Mouse (Mus musculus) cerebellum, adult (tissue): ENCODE measurements at regions not wholly inside any gene's neighbourhood (a gene's known extent, or its start where the extent isn't known, plus 50 kb on each side); places are given as distances from the start of the nearest gene placed in this dataset.
"Not testable (repeated sequence)": the region's sequence is repeated elsewhere in the genome, so short reads cannot be mapped to it uniquely, and the experiment has no call there.

ENCODE experiments used
- ATAC-seq: cut with Nextera tagmentation; 2 replicates; pipeline ENCODE4 v1.9.2; 2017; ENCODE audit warnings: mild to moderate bottlenecking, moderate library complexity, mixed read lengths; ENCODE audit not compliant: insufficient number of reproducible peaks, low FRiP score, low TSS enrichment

DNA sequence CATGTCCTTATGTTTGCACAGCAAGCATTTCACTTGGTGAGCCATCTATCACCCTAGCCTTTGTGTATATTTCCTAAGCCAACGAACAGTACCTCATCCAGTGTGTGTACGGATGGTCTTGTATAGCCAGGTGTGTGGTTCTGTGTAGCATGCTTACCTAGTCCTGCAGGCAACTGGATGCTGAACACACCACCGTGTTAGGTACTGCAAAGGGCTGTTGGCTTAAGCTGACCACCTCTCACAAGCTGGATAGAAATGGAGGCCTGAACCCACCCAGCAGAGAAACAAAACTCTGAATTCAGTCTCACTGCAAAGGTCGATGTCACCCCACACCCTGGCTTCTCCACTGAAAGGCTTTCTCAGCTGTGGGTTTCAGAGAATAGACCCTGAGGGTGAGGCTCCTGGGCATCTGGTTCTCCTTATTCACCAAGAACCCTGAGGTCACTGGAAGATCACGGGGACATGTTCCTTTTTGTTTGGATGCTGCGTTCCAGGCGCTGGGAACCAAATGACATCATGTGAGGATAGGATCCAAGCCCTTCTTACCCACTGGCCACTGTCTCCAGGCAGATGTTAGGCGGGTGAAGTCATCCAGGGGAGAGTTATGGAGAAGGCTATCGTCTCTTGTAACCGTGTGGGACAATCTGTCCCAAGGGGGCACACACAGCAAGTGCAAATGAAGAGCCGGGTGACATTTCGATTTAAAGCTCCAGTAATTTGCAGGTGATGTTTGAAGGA lies 161.8 kb downstream of the Tomm20 start:
- no peak for ATAC-seq

DNA sequence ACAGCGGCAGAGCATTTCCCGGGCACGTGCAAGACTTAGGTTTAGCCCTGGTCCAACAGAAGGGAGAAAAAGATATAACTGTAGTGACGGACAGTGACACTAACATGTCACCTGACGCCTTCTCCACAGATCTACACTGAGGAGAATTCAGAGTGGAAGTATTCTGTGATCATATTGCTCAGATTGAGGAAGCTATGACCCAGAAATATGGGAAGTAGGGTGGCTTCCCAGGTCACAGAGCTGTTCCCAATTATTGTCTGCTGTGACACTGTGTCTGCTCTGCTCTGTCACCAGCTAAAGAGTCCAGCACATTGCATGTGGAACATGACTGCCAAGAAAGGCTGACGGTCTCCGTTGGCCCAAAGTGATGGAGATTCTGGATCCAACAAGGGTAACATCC lies 167.0 kb downstream of the Tomm20 start:
- no peak for ATAC-seq

DNA sequence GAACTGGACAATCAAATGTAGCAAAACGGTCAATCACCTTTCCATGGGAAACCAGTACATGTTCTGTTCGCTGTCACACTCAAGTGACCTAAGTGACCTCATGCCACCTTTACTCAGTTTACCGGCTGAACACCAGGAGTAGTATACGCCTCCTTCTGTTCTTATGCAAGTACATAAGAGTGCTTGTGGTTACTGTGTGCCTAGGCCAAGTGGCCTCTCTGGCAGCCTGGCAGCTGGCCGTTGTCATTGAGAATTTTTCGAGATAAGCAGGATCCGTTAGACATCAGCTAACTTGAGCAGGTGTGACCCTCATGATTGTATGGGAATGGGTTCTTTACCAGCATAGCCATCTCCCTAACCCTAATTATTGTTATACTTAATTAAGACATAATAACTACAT lies 167.5 kb downstream of the Tomm20 start:
- ATAC-seq, result no peak

DNA sequence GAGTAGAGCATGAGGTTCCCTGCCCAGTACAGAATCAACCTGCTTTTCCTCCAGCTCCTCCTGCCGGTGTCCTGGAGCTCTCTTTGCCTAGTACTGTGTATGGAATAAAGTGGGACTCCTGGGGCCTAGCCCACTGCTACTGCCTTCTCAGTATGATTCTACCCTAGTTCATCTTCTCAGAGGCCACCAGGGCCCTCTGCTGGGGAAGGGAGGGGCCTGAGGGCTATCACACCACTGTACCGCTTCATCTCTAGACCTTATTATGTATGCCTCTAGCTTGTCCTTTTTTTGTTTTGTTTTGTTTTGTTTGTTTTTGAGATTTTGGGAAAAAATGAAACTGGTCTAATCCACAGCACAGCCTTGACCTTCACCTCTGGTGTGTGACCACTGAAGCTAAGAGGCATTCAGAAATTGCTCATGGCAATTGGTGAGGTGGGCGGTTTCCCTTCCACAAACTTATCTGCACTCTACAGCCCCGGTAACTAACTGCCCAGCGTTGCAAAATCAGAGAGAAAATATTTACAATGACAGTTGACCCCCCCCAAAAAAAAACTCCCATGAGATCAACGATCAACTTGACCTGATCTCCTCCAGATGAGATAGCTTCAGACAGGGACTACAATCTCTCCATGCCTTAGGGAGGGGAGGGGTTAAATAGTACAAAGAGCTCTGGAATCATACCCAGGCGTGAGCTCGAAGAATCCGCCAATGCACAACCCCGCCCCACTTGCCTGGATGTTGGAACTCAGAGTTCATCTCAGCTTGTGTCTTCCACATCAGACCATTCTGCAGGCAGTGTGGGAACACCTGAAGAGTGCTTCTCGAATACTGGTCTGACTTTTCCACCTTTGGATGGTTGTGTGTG lies 168.8 kb downstream of the Tomm20 start:
- ATAC-seq, result no peak

DNA sequence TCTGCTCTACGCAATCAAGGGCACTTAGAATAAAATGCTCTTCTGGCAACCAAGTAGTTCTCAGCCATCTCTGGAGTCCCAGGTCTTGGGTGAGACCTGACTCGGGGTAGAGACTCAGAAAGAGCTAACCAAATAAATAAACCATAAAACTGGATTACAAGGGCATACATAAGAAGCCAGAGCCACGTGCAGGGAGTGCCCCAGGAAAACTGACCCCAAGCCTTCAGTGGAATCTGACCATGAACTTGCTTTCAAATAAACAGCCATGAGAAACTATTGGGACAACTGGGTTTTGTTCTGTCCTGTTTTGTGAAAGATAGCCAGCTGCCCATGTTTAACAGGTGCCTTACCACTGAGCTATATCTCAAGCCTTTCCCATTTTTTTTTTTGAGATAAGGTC lies 170.3 kb downstream of the Tomm20 start:
- ATAC-seq, result no peak

DNA sequence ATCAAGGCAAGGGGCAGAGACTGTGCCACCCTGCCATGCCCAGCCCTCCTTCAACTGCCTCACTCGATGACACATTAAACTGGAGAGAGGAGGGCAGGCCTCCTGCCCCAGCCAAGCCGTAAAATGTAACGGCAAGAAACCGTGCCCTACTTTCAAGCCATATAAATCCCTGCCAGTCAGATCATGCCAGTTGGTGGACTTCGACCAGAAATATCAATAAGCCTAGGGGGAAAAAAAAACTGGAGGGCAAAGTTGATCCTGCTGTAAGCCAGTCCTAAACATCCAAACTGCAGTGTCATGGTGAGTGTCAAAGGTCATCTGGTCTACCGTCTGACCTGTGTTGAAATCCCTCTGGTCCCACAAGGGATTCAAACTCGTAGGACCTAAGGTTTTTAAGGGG lies 170.8 kb downstream of the Tomm20 start:
- no peak for ATAC-seq

DNA sequence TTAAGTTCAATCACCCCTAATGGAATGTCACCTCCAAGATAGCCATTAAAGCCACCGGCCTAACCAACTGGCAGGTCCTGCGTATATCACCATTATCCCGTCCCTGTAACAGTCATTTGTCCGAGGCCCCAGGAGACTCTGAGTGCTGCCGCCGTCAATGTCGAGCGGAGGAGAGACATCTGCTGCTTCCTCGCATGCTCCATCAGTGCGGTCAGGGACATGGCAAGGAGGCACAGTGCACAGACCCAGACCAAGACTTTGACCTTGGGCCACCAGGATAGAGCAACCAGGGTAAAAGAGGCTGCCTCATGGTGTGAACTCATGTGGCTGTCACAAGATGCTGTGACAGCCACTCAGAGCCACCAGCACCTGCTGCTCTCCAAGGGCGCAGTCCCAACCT lies 172.9 kb downstream of the Tomm20 start:
- no peak for ATAC-seq

DNA sequence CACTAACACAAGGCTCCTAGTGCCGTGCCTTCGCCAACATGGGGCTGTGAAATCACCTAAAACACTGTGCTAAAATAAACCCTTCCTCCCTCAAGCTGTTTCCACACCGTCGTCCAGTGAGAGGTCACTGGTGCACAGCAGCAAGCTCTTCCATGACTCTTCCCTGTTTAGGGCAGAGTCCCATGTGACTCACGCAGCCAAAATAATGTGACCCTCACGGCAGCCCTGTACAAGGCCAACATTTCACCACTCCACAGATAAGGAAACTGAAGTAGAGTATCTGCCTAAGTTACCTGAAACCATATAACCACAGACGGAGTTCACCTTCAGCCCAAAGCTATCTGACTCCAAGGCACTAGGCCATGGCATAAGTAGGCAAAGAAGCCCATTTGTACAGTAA lies 173.4 kb downstream of the Tomm20 start:
- ATAC-seq, result no peak

DNA sequence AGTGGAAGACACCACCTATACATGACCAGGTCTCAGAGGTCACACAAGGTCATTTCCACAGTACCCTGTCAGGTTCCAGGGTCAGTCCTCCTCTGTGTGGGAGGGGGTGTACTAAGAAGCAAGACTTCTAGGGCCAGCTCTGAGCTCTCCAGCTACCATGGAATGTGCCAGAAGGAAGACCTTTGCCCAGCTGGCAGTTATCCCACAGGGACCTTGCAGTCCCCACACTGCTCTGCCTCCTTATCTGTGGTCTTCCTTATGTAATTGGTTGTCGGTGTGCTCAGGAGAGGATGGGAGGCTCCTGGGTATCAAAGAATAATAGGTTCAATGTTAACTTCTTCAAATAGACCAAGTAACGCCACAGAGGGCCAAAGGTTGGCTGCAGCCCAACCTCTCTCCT lies 175.3 kb downstream of the Tomm20 start:
- ATAC-seq, result not testable (repeated sequence)

DNA sequence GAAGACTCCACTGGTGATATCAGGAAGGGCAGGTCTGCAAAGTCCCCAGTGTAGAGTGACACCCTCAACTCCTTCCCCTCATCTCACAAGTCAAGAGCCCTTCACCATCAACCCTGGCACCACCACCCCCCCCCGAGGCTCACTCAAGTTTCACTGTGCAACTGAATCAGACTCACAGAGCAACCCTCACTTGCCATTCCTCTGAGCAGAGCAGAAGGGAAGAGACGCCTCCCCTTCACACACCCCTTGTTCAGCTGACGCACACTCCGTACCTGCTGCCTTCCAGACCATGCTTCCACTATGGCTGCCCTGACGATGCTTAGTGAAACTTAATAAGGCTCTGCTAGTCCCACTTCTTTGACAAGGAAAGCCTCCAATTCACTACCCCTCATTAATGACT lies 174.4 kb upstream of the Irf2bp2 start:
- no peak for ATAC-seq

DNA sequence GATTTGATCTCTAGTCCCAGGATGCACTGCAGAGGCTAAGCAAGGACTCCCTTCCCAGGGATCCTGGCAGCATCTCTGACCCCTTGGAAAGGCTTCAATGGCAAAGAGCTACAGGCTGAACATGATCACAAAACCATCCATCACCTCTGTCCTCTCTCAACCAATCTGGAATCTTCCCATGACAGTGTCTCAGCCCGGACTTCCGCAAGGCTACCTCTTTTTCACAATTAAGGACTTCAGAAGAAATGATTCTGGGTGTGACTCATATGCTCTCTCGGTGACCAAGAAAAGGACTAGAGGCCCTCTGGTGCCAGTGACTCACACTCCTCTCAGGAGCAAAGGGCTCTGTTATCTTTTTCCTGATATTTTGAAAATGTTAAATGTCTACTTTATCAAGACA lies 173.6 kb upstream of the Irf2bp2 start:
- ATAC-seq, result no peak

DNA sequence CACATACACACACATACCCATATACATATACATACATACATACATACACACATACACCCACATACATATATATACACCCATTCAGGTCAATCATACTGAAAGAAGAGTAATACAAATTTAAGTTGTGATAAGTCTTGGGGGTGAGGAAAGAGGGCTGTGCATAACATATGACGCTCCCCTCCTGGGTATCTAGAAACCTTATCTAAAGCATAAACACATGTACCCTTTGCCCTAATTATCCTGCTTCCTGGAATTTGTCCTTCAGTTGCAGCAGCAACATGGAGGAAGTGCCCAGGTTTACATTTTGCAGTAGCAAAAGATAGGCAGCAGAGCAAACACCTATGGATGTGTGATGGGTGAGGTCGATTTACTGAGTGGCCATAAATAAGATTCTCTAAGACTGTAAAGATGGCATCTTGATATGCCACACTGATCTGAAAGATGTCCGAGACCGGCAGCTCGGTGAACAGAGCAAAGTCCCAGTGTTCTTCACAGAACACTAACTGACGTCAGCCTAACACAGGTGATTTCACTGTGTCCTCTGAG lies 172.0 kb upstream of the Irf2bp2 start:
- no peak for ATAC-seq

DNA sequence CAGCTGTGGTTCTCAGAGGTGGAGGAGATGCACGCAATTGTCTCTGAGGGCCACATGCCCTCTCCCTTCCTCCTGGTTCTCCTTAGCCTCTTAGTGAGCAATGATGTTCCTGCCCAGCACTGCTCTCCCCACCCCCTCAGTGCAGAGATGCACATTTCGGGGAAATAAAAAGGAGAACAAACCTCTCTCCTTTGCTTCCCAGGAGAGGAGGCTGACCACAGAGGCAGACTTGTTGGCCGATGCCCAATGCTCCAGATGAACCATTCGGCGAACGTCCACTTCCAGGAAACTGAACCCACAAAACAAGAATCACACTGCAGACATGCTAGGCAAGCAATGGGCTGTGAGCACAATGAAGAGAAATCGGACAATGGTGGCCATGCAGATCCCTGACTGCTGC lies 169.8 kb upstream of the Irf2bp2 start:
- no peak for ATAC-seq

DNA sequence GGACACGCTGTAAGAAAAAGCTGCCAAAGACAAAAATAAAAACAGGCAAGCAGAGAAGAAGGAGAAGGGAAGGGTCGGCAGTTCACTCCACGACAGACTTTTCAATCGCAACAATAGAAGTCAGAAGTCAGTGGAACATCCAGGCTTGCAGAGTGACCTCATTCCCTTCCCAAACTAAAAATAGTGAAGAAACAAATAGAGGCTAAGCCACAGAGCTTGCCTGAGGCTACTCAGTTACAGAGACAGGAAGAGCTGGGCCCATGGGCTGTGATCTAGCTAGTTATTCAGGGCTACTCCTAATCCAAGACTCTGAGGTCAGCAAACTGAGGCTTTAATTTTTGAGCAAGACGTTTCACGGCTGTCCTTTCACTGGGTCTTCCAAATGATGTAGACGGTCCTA lies 165.9 kb upstream of the Irf2bp2 start:
- ATAC-seq, result no peak

DNA sequence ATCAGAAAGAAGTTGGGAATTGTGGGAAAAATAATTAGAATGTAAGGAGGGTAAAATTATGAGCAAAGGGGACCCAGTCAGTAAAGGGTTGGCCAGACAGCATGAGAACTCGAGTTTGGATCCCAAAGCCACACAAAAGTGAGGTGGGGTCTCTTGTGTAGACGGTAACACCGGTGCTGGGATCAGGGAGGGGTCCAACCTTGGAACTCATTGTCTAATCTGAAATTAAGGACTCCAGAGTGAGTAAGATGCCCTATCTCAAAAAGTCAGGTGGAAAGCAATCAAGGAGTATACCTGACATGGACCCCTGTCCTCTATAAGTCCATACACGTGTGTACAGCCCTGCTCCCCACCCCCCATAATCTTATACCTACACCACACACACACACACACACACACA lies 165.2 kb upstream of the Irf2bp2 start:
- ATAC-seq, result no peak

DNA sequence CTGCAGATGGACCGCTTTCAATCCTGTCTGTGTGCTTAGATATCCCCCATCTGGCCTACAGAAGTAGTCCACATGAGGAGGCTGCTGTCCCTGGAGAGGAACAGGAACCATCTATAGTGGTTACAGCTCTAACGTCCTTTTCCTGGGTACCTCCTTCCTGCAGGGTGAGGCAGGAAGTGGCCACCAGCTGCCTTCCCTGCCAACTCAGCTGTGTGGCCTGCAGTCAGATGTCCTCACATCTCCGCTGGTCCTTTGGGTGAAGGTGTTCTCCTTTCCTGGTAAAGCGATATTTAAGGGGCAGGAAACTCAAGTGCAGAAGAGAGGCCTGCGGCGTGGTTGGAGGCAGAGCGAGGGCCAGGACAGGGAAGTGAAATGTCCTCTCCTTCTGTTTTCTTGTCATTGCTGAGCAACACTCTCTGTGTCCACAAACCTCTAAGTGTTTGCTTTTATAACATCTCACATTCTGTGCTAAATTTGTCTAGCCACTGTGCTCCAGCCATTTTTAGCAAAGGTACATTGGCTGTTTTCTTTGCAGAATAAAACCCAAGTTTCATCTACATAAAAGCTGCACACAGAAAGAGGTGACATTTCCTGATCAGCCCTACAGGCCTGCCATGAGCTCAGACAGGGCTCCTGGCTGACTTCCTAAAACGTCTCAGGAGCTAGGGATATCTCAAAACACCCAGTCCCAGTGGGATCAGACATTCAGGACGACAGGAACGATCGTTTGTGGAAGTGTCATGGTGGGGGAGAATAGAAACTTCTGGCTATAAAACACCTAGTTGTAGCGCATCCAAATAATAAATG lies 164.4 kb upstream of the Irf2bp2 start:
- no peak for ATAC-seq

DNA sequence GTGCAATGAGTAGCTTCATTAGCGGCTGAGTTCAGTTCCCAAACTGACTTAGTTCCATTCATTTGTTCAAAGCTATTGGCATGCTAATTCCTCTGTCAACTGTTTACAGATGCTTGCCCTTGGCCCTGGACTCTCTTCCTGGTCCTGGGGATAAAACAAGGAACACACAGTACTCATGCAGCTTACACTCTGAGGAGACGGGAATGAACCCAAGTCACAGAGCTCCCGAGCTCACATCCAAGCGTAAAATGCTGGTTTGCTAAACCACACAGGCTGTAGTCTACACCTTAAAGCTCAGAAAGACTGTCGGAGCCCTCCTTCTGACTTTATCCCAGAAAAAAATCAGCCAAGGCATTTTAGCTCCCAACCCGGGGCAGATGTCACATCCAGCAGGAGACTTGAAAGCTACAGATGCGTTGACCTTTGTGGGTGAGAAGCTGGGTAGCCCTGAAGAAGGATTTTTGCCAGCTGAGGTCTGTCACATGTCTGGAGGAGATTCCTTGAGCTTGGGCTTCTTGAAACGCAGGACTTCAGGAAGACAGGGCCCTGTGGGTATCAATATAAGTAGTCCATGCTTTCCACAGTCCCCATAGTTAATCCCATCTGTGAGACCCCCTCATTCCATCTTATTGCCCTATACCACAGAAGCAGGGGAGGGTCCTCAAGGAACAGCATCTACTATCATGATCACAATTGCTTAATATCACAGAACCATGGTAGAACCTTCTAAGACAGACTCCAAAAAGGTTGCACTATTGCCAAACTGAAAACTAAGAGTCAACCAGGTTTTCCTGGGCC lies 162.7 kb upstream of the Irf2bp2 start:
- ATAC-seq, result no peak

DNA sequence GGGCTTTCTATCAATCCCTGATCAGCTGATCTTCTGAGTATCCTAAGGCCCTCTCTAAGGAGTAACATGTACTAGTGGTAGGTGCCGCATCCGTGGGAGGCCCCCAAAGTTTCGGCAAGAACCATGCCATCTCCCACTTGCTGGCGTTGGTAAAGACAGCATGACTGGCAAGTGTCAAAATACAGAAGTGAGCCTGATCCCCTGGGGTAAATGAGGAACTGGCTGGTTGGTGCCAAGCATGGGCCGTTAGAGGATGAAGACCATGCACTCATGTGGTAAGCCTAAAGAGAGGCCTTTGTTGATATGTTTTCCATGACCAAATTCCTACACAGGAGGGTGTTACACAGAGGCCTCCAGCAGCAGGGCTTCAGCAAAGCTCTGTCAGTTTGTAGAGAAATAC lies 161.9 kb upstream of the Irf2bp2 start:
- ATAC-seq, result no peak

DNA sequence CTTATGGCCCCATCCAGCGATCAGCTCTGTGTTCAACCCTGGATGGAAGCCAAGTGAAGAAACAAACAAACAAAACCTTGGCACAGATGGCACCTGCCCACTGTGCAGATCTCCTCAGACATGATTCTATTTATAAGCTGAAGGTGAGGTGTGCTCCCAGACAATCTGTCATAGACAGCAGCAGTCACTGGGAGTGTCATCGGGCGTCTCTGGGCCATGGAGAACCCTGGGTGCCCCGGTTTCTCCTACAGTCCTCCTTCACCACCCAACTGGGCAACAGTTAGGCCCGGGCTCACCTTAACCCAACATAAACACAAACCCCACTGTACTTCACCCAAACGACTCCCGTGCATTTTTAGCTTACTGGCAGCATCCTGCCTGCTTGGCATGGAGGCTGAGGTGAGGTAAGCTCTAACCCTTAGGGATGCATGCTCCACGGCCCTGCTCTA lies 160.6 kb upstream of the Irf2bp2 start:
- peak; percentile 60 for ATAC-seq
